Mouse (Mus musculus) MEL (cell line): Measurements from ENCODE around the gene Ptprk. TPM values are rescaled to one million over a fixed set of nuclear protein-coding genes. Genes with fewer than 3 reads are reported as not detected.

Experiments used
- DNase-seq: peaks from one replicate; pipeline ENCODE4 v3.0.0; 2011; ENCODE audit warnings: low read depth, low spot score
- H3K27ac ChIP-seq: 2 replicates; pipeline ENCODE4 v1.5.1; 2012; ENCODE audit warnings: low read depth, mild to moderate bottlenecking, control low read depth, low read length, moderate library complexity; ENCODE audit not compliant: control insufficient read depth
- H3K27me3 ChIP-seq, 2 experiments: fragments of 150-350 bp in 1 of 2; sonication (generic) in 1 of 2; 2 replicates each; pipeline ENCODE4 v1.6.1; 2012; ENCODE audit warnings: low read length in 2 of 2, mild to moderate bottlenecking in 2 of 2, improper control_type of control experiment in 1 of 2, moderate library complexity in 1 of 2; ENCODE audit not compliant: insufficient read depth in 2 of 2, control insufficient read depth in 1 of 2
- H3K36me3 ChIP-seq, 2 experiments: 2 replicates each; pipeline ENCODE4 v1.6.1; 2012 to 2014; ENCODE audit warnings: low read length in 2 of 2, improper control_type of control experiment in 1 of 2, inconsistent platforms in 1 of 2, mild to moderate bottlenecking in 1 of 2; ENCODE audit not compliant: insufficient read depth in 2 of 2, control insufficient read depth in 1 of 2
- H3K4me1 ChIP-seq, 2 experiments: fragments of 150-350 bp in 1 of 2; sonication (generic) in 1 of 2; 2 replicates each; pipeline ENCODE4 v1.6.1; 2012; ENCODE audit warnings: low read length in 2 of 2, improper control_type of control experiment in 1 of 2, mild to moderate bottlenecking in 1 of 2; ENCODE audit not compliant: insufficient read depth in 2 of 2, control insufficient read depth in 1 of 2
- H3K4me3 ChIP-seq, 2 experiments: fragments of 150-350 bp in 1 of 2; sonication (generic) in 1 of 2; 2 replicates each; pipeline ENCODE4 v1.5.1; 2012; ENCODE audit warnings: low read depth in 2 of 2, low read length in 2 of 2, mild to moderate bottlenecking in 2 of 2, moderate library complexity in 2 of 2, control low read depth in 1 of 2, improper control_type of control experiment in 1 of 2; ENCODE audit not compliant: control insufficient read depth in 1 of 2, insufficient read depth in 1 of 2
- H3K79me2 ChIP-seq: 2 replicates; pipeline ENCODE4 v1.6.1; 2012; ENCODE audit warnings: mild to moderate bottlenecking, low read length, moderate library complexity; ENCODE audit not compliant: control insufficient read depth, poor library complexity, insufficient read depth
- H3K9ac ChIP-seq: 2 replicates; pipeline ENCODE4 v1.6.1; 2012; ENCODE audit warnings: low read depth, mild to moderate bottlenecking, control low read depth, low read length, moderate library complexity; ENCODE audit not compliant: control insufficient read depth, poor library complexity, severe bottlenecking
- H3K9me3 ChIP-seq: fragments of 150-350 bp; sonication (generic); replicated peaks from 2 replicates; pipeline ENCODE4 v1.6.1; 2012; ENCODE audit warnings: mild to moderate bottlenecking, low read length, improper control_type of control experiment, moderate library complexity; ENCODE audit not compliant: insufficient read depth
- BHLHE40 ChIP-seq: IDR thresholded peaks from 2 replicates; pipeline ENCODE4 v1.6.1; 2012; ENCODE audit warnings: low read depth, mild to moderate bottlenecking, inconsistent platforms, low read length, improper control_type of control experiment, borderline replicate concordance
- CHD2 ChIP-seq: IDR thresholded peaks from 2 replicates; pipeline ENCODE4 v1.6.1; 2011; ENCODE audit warnings: low read length, improper control_type of control experiment
- E2F4 ChIP-seq: IDR thresholded peaks from 2 replicates; pipeline ENCODE4 v1.6.1; 2011; ENCODE audit warnings: low read depth, low read length, improper control_type of control experiment, borderline replicate concordance
- ELF1 ChIP-seq: IDR thresholded peaks from 2 replicates; pipeline ENCODE4 v1.6.1; 2014; ENCODE audit warnings: low read depth, mild to moderate bottlenecking, inconsistent platforms, low read length, improper control_type of control experiment, moderate library complexity
- ETS1 ChIP-seq: IDR thresholded peaks from 2 replicates; pipeline ENCODE4 v1.6.1; 2012; ENCODE audit warnings: low read depth, mild to moderate bottlenecking, inconsistent platforms, low read length, improper control_type of control experiment, moderate library complexity
- GABPA ChIP-seq: IDR thresholded peaks from 2 replicates; pipeline ENCODE4 v1.6.1; 2012; ENCODE audit warnings: low read depth, mild to moderate bottlenecking, inconsistent platforms, low read length, improper control_type of control experiment, moderate library complexity
- HCFC1 ChIP-seq: IDR thresholded peaks from 2 replicates; pipeline ENCODE4 v1.6.1; 2012; ENCODE audit warnings: low read depth, mild to moderate bottlenecking, inconsistent platforms, low read length, improper control_type of control experiment, moderate library complexity
- JUND ChIP-seq: IDR thresholded peaks from 2 replicates; pipeline ENCODE4 v1.6.1; 2011; ENCODE audit warnings: low read depth, mild to moderate bottlenecking, improper control_type of control experiment, low read length
- MXI1 ChIP-seq: IDR thresholded peaks from 2 replicates; pipeline ENCODE4 v1.6.1; 2011; ENCODE audit warnings: mild to moderate bottlenecking, low read depth, low read length, improper control_type of control experiment
- MYC ChIP-seq: IDR thresholded peaks from 2 replicates; pipeline ENCODE4 v1.6.1; 2011; ENCODE audit warnings: low read depth, mild to moderate bottlenecking, low read length, improper control_type of control experiment, moderate library complexity
- POLR2A ChIP-seq, 2 experiments: IDR thresholded peaks; 2 replicates each; pipeline ENCODE4 v1.6.1; 2011 to 2012; ENCODE audit warnings: low read length in 2 of 2, mild to moderate bottlenecking in 2 of 2, control low read depth in 1 of 2, improper control_type of control experiment in 1 of 2, low read depth in 1 of 2, moderate library complexity in 1 of 2; ENCODE audit not compliant: control insufficient read depth in 1 of 2, insufficient read depth in 1 of 2, poor library complexity in 1 of 2
- POLR2AphosphoS2 ChIP-seq: IDR thresholded peaks from 2 replicates; pipeline ENCODE4 v1.6.1; 2011; ENCODE audit warnings: low read length, improper control_type of control experiment
- RAD21 ChIP-seq: IDR thresholded peaks from 2 replicates; pipeline ENCODE4 v1.6.1; 2011; ENCODE audit warnings: mild to moderate bottlenecking, low read depth, low read length, improper control_type of control experiment
- SIN3A ChIP-seq: IDR thresholded peaks from 2 replicates; pipeline ENCODE4 v1.6.1; 2012; ENCODE audit warnings: low read length, improper control_type of control experiment, inconsistent platforms
- USF1 ChIP-seq: IDR thresholded peaks from 2 replicates; pipeline ENCODE4 v1.6.1; 2014; ENCODE audit warnings: low read depth, mild to moderate bottlenecking, inconsistent platforms, low read length, improper control_type of control experiment, moderate library complexity
- USF2 ChIP-seq, 2 experiments: IDR thresholded peaks; 2 replicates each; pipeline ENCODE4 v1.6.1; 2011 to 2012; ENCODE audit warnings: improper control_type of control experiment in 2 of 2, low read length in 2 of 2, borderline replicate concordance in 1 of 2, inconsistent platforms in 1 of 2, low read depth in 1 of 2, mild to moderate bottlenecking in 1 of 2; ENCODE audit not compliant: insufficient read depth in 1 of 2
- ZKSCAN1 ChIP-seq: IDR thresholded peaks from 2 replicates; pipeline ENCODE4 v1.6.1; 2012; ENCODE audit warnings: low read depth, mild to moderate bottlenecking, inconsistent platforms, low read length, improper control_type of control experiment, moderate library complexity
- ZMIZ1 ChIP-seq: IDR thresholded peaks from 2 replicates; pipeline ENCODE4 v1.6.1; 2012; ENCODE audit warnings: low read depth, mild to moderate bottlenecking, inconsistent platforms, low read length, improper control_type of control experiment, moderate library complexity
- polyA plus RNA-seq, 2 experiments: library from polyadenylated mRNA; stranded (reverse) in 1 of 2; unstranded in 1 of 2; fragments of >175 nt in 1 of 2; fragments of >200 nt in 1 of 2; gene quantifications; 2 replicates each; pipeline versions ENCODE4 v1.2.1 to v1.2.4; 2012; ENCODE audit warnings: low replicate concordance in 2 of 2, low read depth in 1 of 2; ENCODE audit not compliant: insufficient read length in 2 of 2, insufficient read depth in 1 of 2, missing spikeins in 1 of 2
- total RNA-seq: library from RNA; depleted of rRNA; stranded (reverse); fragments of 300-350 nt; gene quantifications from 2 replicates; pipeline ENCODE4 v1.2.3, GENCODE M21; 2012

Ptprk gene
- total and polyA plus RNA-seq, 3 experiments: under 0.01 TPM; not detected in 2

- Histone ChIP-seq H3K27ac (no peak overlapping the region), H3K36me3 (no peaks in the 10 kb centered on the region), H3K27me3 (no peaks in the 10 kb centered on the region), H3K9me3 (no peaks in the 10 kb centered on the region), H3K4me1 (no peaks in the 10 kb centered on the region), H3K9ac (no peak overlapping the region), H3K4me3 (no peak overlapping the region), H3K79me2 (no peaks in the 10 kb centered on the region)
- TF ChIP-seq ETS1 (no peak), POLR2A (IDR thresholded peaks at IDR 0.05; ENCODE audit: control insufficient read depth in 1 of 2, insufficient read depth in 1 of 2, low read depth in 1 of 2, low read length in 2 of 2, poor library complexity in 1 of 2) (no peak), POLR2AphosphoS2 (no peak), USF1 (no peak), USF2 (IDR thresholded peaks at IDR 0.05; ENCODE audit: borderline replicate concordance in 1 of 2, insufficient read depth in 1 of 2, low read depth in 1 of 2, low read length in 2 of 2) (no peak), RAD21 (no peak), MXI1 (no peak), BHLHE40 (no peak), ZMIZ1 (no peak), HCFC1 (no peak)
- DNase-seq: no peak
These were observed 104.3 kb downstream of the Ptprk start for GRCm38 (mm10) chr10:28178876-28179275.

- Histone ChIP-seq H3K4me3 (no peak overlapping the region), H3K27ac (no peak overlapping the region), H3K36me3 (no peaks in the 10 kb centered on the region), H3K27me3 (no peaks in the 10 kb centered on the region), H3K79me2 (no peaks in the 10 kb centered on the region), H3K9ac (no peak overlapping the region), H3K9me3 (no peaks in the 10 kb centered on the region), H3K4me1 (no peaks in the 10 kb centered on the region)
- no peak for TF ChIP-seq SIN3A
- TF ChIP-seq E2F4: no peak
- TF ChIP-seq MYC: no peak
- no peak for TF ChIP-seq ELF1
- TF ChIP-seq USF1: no peak
- TF ChIP-seq JUND: no peak
- no peak for TF ChIP-seq CHD2
- TF ChIP-seq ZKSCAN1: no peak
- no peak for TF ChIP-seq GABPA
- DNase-seq: no peak
These were observed 107.5 kb downstream of the Ptprk start for GRCm38 (mm10) chr10:28182081-28182480.
